Mouse (Mus musculus): Measurements from ENCODE around the gene Pwwp2b. TPM values are rescaled to one million over a fixed set of nuclear protein-coding genes. Genes with fewer than 3 reads are reported as not detected.
A peak's percentile ranks its signal among the peaks of the same experiment; 100 is the strongest.

Gene Pwwp2b
- polyA plus RNA-seq, 1 experiment from 2014 or later, result 1.6 TPM

GRCm38 (mm10) chr7:139302314-139302713 lies 54.0 kb downstream of the Pwwp2b start:
- H3K27ac ChIP-seq (replicated peaks), result no peak overlapping the region
- no peak overlapping the region for H3K4me3 ChIP-seq (replicated peaks)
- no peak for ATAC-seq (ENCODE audit: insufficient read depth)
- H3K9me3 ChIP-seq (replicated peaks), result no peaks in the 10 kb centered on the region
- no peak overlapping the region for H3K9ac ChIP-seq
- H3K4me1 ChIP-seq (replicated peaks), result no peaks in the 10 kb centered on the region
- H3K4me2 ChIP-seq, result no peak overlapping the region
- H3K36me3 ChIP-seq (replicated peaks), result no peaks in the 10 kb centered on the region
- H3K27me3 ChIP-seq, result no peaks in the 10 kb centered on the region
- 49% methylated on average over 5 of the region's 5 CpGs for WGBS (ENCODE audit: insufficient replicate concordance)

DNA sequence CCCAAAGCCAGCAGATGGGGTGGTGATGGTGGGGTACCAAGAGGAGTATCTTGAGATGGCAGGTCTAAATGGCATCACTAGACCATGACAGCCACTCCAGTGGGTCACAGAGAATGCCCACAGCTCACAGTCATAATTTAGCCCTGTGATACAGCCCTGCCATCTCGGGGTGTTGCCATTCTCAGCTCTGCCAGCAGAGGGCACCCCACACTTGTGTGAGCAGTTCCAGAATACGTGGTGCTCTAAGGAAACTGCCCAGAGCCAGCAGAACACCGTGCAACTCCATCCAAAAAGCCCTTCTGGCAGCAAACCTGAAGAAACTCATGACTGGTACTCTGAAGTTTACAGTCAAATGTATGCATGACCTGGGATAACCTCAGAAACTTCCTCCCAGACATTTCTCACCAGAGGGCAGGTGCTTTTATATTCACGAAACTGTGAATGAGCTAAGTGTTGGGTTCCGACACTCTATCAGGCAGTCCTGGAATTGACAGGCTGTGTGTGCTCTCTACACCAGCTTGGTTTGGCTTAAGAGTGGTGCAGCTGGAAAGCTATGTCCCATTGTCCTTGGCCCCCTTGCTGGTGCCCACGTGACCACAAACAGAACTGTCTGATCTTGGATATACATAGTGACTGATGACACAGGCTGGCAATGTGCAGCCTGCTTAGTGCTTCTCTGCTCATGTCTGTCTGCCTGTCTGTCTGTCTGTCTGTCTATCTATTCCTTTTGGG lies 55.2 kb downstream of the Pwwp2b start:
- Histone ChIP-seq H3K4me3 (replicated peaks) (no peak overlapping the region), H3K4me1 (replicated peaks) (no peaks in the 10 kb centered on the region), H3K27ac (replicated peaks) (no peak overlapping the region), H3K9me3 (replicated peaks) (no peaks in the 10 kb centered on the region), H3K9ac (no peak overlapping the region), H3K27me3 (no peaks in the 10 kb centered on the region), H3K4me2 (no peak overlapping the region), H3K36me3 (replicated peaks) (no peaks in the 10 kb centered on the region)
- 34% methylated on average over 6 of the region's 6 CpGs for WGBS (ENCODE audit: insufficient replicate concordance)
- 0 out of 2 replicates have a peak, but pooled peaks have one; percentile 24 for ATAC-seq (ENCODE audit: insufficient read depth)

GRCm38 (mm10) chr7:139304322-139304721 lies 56.0 kb downstream of the Pwwp2b start:
- 31% methylated on average over 5 of the region's 5 CpGs for WGBS (ENCODE audit: insufficient replicate concordance)
- H3K9me3 ChIP-seq (replicated peaks), result no peaks in the 10 kb centered on the region
- ATAC-seq (ENCODE audit: insufficient read depth), result no peak

DNA sequence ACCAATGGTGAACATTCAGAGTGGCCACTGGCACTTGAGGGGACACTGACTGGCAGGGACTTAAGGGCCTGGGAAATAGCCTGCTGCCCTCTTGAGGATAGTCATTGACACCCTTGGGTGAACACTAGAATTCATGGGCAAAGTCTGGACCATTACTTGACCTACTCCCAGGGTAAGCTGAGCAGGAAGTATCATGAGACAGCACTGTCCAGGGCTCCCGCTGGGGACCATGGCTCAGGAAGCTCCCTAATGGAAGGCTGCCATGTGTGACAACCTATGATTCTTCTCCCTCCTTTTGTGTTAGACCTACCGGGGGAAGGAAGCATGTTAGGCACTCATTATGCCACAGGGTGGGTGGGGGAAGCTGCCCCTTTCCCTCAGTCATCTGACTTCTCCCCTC lies 58.8 kb downstream of the Pwwp2b start:
- H3K36me3 ChIP-seq (replicated peaks), result no peaks in the 10 kb centered on the region
- no peaks in the 10 kb centered on the region for H3K4me1 ChIP-seq (replicated peaks)
- H3K9ac ChIP-seq, result no peak overlapping the region
- no peak overlapping the region for H3K4me3 ChIP-seq (replicated peaks)
- no peaks in the 10 kb centered on the region for H3K9me3 ChIP-seq (replicated peaks)
- WGBS (ENCODE audit: insufficient replicate concordance), result 39% methylated on average over 2 of the region's 2 CpGs
- no peak overlapping the region for H3K27ac ChIP-seq (replicated peaks)
- H3K4me2 ChIP-seq, result no peak overlapping the region
- ATAC-seq (ENCODE audit: insufficient read depth), result no peak
- no peaks in the 10 kb centered on the region for H3K27me3 ChIP-seq

More at GRCm38 (mm10) chr7:139304322-139304721, 56.0 kb downstream of the Pwwp2b start:
- no peak overlapping the region for H3K4me3 ChIP-seq (replicated peaks)
- no peaks in the 10 kb centered on the region for H3K4me1 ChIP-seq (replicated peaks)
- no peaks in the 10 kb centered on the region for H3K27me3 ChIP-seq
- no peaks in the 10 kb centered on the region for H3K36me3 ChIP-seq (replicated peaks)
- H3K9ac ChIP-seq, result no peak overlapping the region
- H3K4me2 ChIP-seq, result no peak overlapping the region
- H3K27ac ChIP-seq (replicated peaks), result no peak overlapping the region

DNA sequence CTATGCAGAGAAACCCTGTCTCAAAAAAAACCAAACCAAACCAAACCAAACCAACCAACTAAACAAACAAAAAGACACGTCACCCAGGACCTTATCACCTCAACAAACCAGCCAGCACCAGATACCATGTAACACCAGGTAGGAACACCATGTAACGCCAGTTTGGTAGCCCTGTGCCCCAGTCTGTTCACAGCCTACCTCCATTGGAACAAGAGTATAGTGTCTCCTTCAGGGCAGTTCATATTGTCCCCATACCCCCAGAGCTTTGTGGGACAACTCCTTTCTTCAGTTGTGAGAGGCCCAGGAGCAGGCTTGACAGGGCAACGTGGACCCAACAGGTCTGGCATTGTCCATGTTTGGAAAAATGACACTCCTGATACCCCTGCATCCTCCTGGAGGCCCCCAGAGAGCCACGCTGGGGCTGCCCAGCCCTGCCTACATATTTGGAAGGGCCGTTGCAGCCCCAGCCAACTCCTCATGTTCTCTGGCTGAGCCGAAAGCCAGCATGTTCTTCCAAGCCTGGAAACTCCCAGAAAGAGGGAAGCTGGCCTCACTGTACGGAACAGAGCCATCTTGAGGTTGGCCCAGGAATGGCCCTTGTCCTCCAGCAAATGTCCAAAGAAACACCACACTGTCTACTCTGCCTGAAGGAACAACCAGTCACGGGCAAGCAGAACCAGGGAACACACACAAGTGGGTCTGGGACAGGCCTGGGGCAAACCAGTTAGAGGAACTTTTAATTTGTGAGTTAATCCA lies 60.0 kb downstream of the Pwwp2b start:
- H3K27ac ChIP-seq (replicated peaks), result no peak overlapping the region
- no peak overlapping the region for H3K4me3 ChIP-seq (replicated peaks)
- no peaks in the 10 kb centered on the region for H3K36me3 ChIP-seq (replicated peaks)
- 62% methylated on average over 8 of the region's 8 CpGs for WGBS (ENCODE audit: insufficient replicate concordance)
- no peaks in the 10 kb centered on the region for H3K27me3 ChIP-seq
- no peaks in the 10 kb centered on the region for H3K4me1 ChIP-seq (replicated peaks)
- no peak overlapping the region for H3K4me2 ChIP-seq
- no peak for ATAC-seq (ENCODE audit: insufficient read depth)
- H3K9me3 ChIP-seq (replicated peaks), result no peaks in the 10 kb centered on the region
- H3K9ac ChIP-seq, result no peak overlapping the region

- H3K9ac ChIP-seq, result no peak overlapping the region
- ATAC-seq (ENCODE audit: insufficient read depth), result no peak
- 62% methylated on average over 2 of the region's 2 CpGs for WGBS (ENCODE audit: insufficient replicate concordance)
- no peaks in the 10 kb centered on the region for H3K4me1 ChIP-seq (replicated peaks)
- H3K4me2 ChIP-seq, result no peak overlapping the region
- no peaks in the 10 kb centered on the region for H3K9me3 ChIP-seq (replicated peaks)
- H3K4me3 ChIP-seq (replicated peaks), result no peak overlapping the region
- H3K36me3 ChIP-seq (replicated peaks), result no peaks in the 10 kb centered on the region
- H3K27me3 ChIP-seq, result no peaks in the 10 kb centered on the region
- no peak overlapping the region for H3K27ac ChIP-seq (replicated peaks)
Observed at GRCm38 (mm10) chr7:139309106-139309505, 60.8 kb downstream of the Pwwp2b start.

- H3K27ac ChIP-seq (replicated peaks), result no peak overlapping the region
- no peaks in the 10 kb centered on the region for H3K4me1 ChIP-seq (replicated peaks)
- WGBS (ENCODE audit: insufficient replicate concordance), result 66% methylated on average over 6 of the region's 6 CpGs
- no peak overlapping the region for H3K9ac ChIP-seq
- no peaks in the 10 kb centered on the region for H3K36me3 ChIP-seq (replicated peaks)
- H3K4me2 ChIP-seq, result no peak overlapping the region
- ATAC-seq (ENCODE audit: insufficient read depth), result no peak
- H3K27me3 ChIP-seq, result no peaks in the 10 kb centered on the region
- H3K9me3 ChIP-seq (replicated peaks), result no peaks in the 10 kb centered on the region
- no peak overlapping the region for H3K4me3 ChIP-seq (replicated peaks)
Observed at GRCm38 (mm10) chr7:139310487-139310951, 62.2 kb downstream of the Pwwp2b start.

GRCm38 (mm10) chr7:139312686-139313085 lies 64.4 kb downstream of the Pwwp2b start:
- WGBS (ENCODE audit: insufficient replicate concordance), result 55% methylated on average over 5 of the region's 5 CpGs

GRCm38 (mm10) chr7:139313413-139313812 lies 65.1 kb downstream of the Pwwp2b start:
- H3K4me2 ChIP-seq, result no peak overlapping the region
- no peaks in the 10 kb centered on the region for H3K27me3 ChIP-seq
- H3K36me3 ChIP-seq (replicated peaks), result no peaks in the 10 kb centered on the region
- H3K4me1 ChIP-seq (replicated peaks), result no peaks in the 10 kb centered on the region
- ATAC-seq (ENCODE audit: insufficient read depth), result no peak
- no peaks in the 10 kb centered on the region for H3K9me3 ChIP-seq (replicated peaks)
- WGBS (ENCODE audit: insufficient replicate concordance), result 48% methylated on average over 5 of the region's 5 CpGs
- H3K9ac ChIP-seq, result no peak overlapping the region
- no peak overlapping the region for H3K27ac ChIP-seq (replicated peaks)
- no peak overlapping the region for H3K4me3 ChIP-seq (replicated peaks)

More at GRCm38 (mm10) chr7:139312686-139313085, 64.4 kb downstream of the Pwwp2b start:
- no peak overlapping the region for H3K4me3 ChIP-seq (replicated peaks)
- no peaks in the 10 kb centered on the region for H3K4me1 ChIP-seq (replicated peaks)
- H3K36me3 ChIP-seq (replicated peaks), result no peaks in the 10 kb centered on the region
- no peak overlapping the region for H3K4me2 ChIP-seq
- H3K27ac ChIP-seq (replicated peaks), result no peak overlapping the region
- H3K9me3 ChIP-seq (replicated peaks), result no peaks in the 10 kb centered on the region
- H3K9ac ChIP-seq, result no peak overlapping the region
- no peaks in the 10 kb centered on the region for H3K27me3 ChIP-seq
- ATAC-seq (ENCODE audit: insufficient read depth), result no peak

DNA sequence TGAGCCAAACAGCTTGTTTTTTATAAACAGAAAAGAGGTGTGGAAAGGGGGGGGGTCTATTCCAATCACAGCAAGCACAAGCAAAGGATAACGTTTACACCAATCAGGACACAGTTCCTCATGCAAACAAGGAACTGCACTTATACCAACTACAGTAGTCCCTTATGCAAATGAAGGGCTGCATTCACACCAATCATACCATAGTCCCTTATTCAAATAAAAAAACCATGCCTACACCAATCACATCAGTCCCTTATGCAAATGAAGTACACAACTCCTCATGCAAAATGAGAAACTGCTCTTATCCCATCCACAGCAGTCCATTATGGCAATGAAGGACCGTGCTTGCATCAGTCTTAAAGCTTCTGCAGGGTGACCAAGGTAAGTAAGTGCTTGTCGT lies 66.4 kb downstream of the Pwwp2b start:
- no peak for ATAC-seq (ENCODE audit: insufficient read depth)
- no peak overlapping the region for H3K4me3 ChIP-seq (replicated peaks)
- H3K27me3 ChIP-seq, result no peaks in the 10 kb centered on the region
- 41% methylated on average over 3 of the region's 3 CpGs for WGBS (ENCODE audit: insufficient replicate concordance)
- no peaks in the 10 kb centered on the region for H3K9me3 ChIP-seq (replicated peaks)
- no peak overlapping the region for H3K4me2 ChIP-seq
- no peaks in the 10 kb centered on the region for H3K36me3 ChIP-seq (replicated peaks)
- H3K27ac ChIP-seq (replicated peaks), result no peak overlapping the region
- H3K4me1 ChIP-seq (replicated peaks), result no peaks in the 10 kb centered on the region
- no peak overlapping the region for H3K9ac ChIP-seq

DNA sequence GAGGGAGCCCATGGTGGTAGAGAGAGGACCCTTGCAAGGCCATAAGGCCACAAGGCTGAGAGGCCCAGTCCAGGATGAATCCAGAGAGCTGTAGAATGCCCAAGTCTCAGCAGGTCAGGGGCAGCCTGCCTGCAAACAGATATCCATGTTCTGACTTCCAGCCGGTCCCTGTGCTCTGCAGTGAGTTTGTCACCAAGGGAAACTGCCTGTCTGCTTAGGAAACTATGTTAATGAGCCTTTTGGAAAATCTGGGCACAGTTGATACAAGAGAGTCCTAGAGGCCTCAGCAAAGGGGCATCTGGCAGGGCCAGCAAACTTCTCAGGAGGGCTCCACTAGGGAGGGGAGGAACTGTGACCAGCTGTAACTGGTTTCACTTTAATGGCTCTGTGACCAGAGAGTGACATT lies 70.7 kb downstream of the Pwwp2b start:
- H3K27ac ChIP-seq (replicated peaks), result no peak overlapping the region
- H3K4me2 ChIP-seq, result no peak overlapping the region
- ATAC-seq (ENCODE audit: insufficient read depth), result no peak
- H3K4me1 ChIP-seq (replicated peaks), result no peaks in the 10 kb centered on the region
- H3K9ac ChIP-seq, result no peak overlapping the region
- WGBS (ENCODE audit: insufficient replicate concordance), result 53% methylated on average over 1 of the region's 1 CpGs
- no peaks in the 10 kb centered on the region for H3K36me3 ChIP-seq (replicated peaks)
- H3K4me3 ChIP-seq (replicated peaks), result no peak overlapping the region
- no peaks in the 10 kb centered on the region for H3K9me3 ChIP-seq (replicated peaks)
- H3K27me3 ChIP-seq, result no peaks in the 10 kb centered on the region

Data from liver, embryonic 15.5 days (tissue).